Mouse (Mus musculus) erythroblast, embryonic 14.5 days (primary cell): Measurements from ENCODE around the gene Ralgds.

Experiments
- GATA1 ChIP-seq: IDR thresholded peaks from 2 replicates; pipeline ENCODE4 v1.6.1; 2012; ENCODE audit warnings: low read length, inconsistent platforms, mixed read lengths
- TAL1 ChIP-seq: IDR thresholded peaks from 3 replicates; pipeline ENCODE4 v1.6.1; 2012; ENCODE audit warnings: low read length, inconsistent platforms, mixed read lengths

GRCm38 (mm10) chr2:28582647-28583353, 69.9 kb downstream of the Ralgds start:
- TF ChIP-seq TAL1 (no peak), GATA1 (no peak)
